Mouse (Mus musculus): ENCODE results near the gene Magi2.
"Not testable (repeated sequence)": the region's sequence is repeated elsewhere in the genome, so short reads cannot be mapped to it uniquely, and the experiment has no call there.

Magi2 gene

DNA sequence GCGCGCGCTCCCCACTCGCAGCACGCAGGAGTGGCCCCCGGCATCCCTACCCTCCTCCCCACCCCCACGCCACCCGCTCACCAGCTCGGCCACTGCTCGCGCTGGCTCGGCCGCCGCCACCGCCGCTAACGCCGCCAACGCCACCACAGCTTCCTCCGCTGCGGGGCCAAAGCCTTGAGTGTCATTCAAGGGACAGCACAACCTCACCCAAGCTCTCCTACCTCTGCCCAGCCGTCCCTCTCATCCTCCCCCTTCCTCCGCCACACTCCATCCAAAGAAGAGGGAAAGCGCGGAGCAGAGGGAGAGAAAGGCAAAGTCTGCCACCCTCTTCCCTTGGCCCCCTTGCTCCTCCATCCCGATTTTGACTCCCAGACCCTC lies at the start of gene Magi2:
Gene Magi2, plus strand, starts transcription at position 171 of the 378 bp plus-strand sequence.
- DNase-seq (ENCODE audit: low spot score): no peak

DNA sequence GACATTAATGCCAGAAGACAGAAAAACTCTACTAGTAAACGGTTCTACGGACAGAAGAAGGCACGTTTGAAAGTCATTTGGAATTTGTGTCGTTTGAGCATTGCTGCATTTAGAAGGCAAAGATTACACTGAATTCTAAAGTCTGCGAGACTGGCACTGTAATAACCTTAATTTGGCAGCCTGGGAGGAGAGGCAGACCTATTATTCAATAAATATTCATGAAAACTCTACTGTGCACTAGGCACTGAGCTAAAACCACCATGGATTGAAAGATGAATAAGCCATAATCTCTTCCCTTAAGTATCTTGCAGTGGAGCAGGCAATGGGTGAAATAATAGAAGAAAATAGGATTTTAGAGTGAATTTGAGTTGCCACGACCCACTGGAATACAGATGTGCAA lies 48.2 kb upstream of the Magi2 start:
- no peak for DNase-seq (ENCODE audit: low spot score)

DNA sequence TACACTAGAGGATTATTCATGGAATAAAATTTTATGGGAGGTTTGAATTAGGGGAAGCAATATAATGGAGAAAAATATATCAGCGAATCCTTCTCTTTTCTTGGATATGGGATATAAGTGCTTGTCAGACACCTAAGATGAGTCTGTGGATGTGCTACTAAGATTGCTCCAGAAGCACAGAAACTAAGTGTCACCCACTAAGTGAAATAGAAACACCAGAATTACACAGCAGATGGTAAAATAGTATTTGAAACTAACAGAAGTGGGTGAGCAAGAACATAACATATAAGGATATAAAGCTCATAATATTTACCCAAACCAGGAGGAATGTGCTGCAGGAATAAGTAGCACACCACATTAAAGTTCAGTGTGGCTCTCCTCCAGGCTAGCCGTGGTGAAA lies 40.7 kb upstream of the Magi2 start:
- no peak for DNase-seq (ENCODE audit: low spot score)

DNA sequence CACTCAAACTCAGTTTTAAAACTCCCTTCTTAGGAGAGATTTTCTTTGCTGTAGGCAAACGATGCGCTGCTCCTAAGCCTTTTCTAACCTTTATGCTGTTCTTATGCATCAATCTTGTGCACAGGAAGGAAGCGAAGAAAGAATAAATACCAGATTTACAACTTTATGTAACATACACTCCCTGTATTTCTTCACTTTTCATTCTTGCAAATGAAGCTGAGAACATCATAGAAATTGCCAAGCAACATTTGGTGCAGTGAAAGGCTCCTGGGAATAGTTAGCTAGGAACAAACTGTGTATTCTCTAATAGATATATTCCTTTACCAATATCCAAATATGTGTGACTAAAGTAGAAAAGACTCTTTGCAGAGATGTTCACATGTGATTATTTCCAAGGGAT lies 15.2 kb upstream of the Magi2 start:
- DNase-seq (ENCODE audit: low spot score): no peak

DNA sequence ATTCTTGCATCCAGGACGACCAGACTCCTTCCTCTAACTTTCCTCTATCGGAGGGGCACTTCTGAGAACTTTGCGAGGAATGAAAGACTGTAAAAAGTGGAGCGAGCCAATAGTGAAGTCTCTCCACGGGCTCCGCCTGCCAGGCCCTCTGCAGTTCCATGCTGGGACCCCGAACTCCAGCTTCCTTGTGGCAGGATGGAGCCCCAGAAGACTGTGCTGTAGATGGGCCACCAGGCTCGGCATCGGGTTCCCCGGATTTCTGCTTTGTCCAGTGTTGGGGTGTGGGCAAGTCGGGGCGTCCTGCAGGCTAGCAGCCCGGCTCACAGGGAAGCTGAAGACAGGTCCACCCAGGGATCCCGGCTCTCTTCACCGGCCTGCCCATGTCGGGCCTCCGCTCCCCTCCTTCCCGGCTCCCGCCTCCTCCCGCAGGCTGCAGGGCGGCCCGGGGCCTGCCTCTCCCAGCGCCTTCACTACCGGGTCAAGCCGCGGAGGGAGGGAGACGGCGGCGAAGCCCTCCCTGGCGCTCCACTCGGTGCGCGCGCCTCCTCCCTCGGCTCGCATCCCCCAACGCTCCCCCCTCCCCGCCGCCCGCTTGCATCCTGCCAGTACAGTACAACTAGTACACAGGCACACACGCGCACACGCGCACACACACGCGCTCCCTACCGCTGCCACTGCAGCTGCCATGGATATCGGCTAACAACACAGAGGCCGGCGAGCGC lies 531 bp upstream of the Magi2 start:
- peak; percentile 58 for DNase-seq (ENCODE audit: low spot score)

GRCm38 (mm10) chr5:19227281-19227680 lies 445 bp downstream of the Magi2 start:
- DNase-seq (ENCODE audit: low spot score): no peak

GRCm38 (mm10) chr5:19227791-19228331 lies 1.0 kb downstream of the Magi2 start:
- peak; percentile 4 for DNase-seq (ENCODE audit: low spot score)

GRCm38 (mm10) chr5:19241797-19242196 lies 15.0 kb downstream of the Magi2 start:
- DNase-seq (ENCODE audit: low spot score): no peak

GRCm38 (mm10) chr5:19246426-19246825 lies 19.6 kb downstream of the Magi2 start:
- no peak for DNase-seq (ENCODE audit: low spot score)

GRCm38 (mm10) chr5:19247266-19247665 lies 20.4 kb downstream of the Magi2 start:
- DNase-seq (ENCODE audit: low spot score): no peak

GRCm38 (mm10) chr5:19262816-19263215 lies 36.0 kb downstream of the Magi2 start:
- DNase-seq (ENCODE audit: low spot score): no peak

GRCm38 (mm10) chr5:19264627-19265026 lies 37.8 kb downstream of the Magi2 start:
- no peak for DNase-seq (ENCODE audit: low spot score)

DNA sequence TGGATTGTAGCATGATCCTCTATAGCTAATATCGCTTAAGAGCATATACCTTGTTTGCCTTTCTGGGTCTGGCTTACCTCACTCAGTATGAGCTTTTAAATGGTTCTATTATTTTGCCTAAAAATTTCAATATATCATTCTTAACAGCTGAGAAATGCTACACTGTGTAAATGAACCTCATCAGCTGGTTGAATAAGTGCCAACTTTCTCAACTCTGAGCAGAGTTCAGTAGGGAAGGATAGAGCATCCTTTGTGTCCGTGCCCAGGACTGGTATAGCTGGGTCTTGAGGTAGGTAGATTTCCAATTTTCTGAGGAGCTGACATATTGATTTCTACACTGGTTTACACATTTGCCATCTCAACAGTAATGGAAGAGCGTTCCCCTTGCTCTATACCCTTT lies 65.7 kb downstream of the Magi2 start:
- no peak for DNase-seq (ENCODE audit: low spot score)

DNA sequence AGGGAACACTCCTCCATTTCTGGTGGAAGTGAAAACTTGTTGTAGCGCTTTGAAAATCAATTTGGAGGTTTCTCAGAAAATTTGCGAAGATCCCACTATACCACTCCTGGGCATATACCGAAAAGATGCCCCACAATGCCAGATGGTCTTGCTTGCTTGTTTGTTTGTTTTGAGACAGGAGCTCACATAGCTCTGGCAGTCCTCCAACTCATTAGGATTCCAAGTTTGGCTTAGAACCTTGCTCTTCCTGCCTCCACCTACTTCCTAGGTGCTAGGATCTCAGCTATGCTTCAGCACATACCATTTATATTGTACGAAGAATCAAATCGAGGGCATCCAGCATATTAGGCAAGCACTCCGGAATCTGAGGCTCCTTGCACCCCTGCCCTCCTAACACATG lies 79.8 kb downstream of the Magi2 start:
- no peak for DNase-seq (ENCODE audit: low spot score)

- DNase-seq (ENCODE audit: low spot score): no peak
These were observed 83.0 kb downstream of the Magi2 start for GRCm38 (mm10) chr5:19309870-19310269.

GRCm38 (mm10) chr5:19322532-19322931 lies 95.7 kb downstream of the Magi2 start:
- no peak for DNase-seq (ENCODE audit: low spot score)

GRCm38 (mm10) chr5:19337561-19337960 lies 110.7 kb downstream of the Magi2 start:
- no peak for DNase-seq (ENCODE audit: low spot score)

GRCm38 (mm10) chr5:19368175-19368574 lies 141.3 kb downstream of the Magi2 start:
- no peak for DNase-seq (ENCODE audit: low spot score)

DNA sequence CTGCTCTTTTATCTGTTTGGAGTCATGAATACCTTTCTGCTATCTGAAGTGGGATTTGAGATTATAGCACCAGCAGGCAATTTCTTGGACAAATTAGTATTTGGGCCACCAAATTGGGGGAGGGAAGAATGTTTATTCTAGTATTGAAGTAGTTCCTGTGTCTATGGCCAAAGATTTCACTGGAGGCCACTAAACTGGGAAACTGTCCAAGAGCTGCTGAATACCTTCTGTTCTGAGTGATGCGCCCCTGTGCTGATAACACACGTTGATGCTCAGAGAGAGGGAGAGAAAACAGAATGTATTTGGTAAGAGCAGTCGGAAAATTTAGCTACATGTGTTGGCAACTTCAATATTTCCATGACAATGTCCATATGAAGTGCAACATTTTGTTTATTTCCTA lies 169.0 kb downstream of the Magi2 start:
- DNase-seq (ENCODE audit: low spot score): no peak

DNA sequence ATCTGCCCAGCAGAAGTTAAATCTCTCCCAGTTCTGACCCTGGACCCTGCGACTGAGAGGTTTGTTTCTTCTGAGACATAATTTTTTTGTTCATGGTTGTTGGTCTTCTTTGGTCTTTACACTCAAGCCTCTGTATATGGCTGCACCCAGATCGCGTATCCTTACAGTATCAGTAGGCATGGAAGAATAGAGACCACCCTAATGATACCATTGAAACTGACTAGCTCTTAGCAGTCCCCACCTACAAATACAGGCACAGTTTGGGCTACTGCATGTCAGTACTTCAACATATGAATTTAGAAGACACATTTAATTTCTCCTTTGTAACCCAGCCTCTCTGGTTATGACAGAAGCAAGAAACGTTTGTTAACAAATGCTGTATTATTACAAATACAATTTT lies 173.5 kb downstream of the Magi2 start:
- no peak for DNase-seq (ENCODE audit: low spot score)

GRCm38 (mm10) chr5:19400738-19401408 lies 174.0 kb downstream of the Magi2 start:
- DNase-seq (ENCODE audit: low spot score): no peak

DNA sequence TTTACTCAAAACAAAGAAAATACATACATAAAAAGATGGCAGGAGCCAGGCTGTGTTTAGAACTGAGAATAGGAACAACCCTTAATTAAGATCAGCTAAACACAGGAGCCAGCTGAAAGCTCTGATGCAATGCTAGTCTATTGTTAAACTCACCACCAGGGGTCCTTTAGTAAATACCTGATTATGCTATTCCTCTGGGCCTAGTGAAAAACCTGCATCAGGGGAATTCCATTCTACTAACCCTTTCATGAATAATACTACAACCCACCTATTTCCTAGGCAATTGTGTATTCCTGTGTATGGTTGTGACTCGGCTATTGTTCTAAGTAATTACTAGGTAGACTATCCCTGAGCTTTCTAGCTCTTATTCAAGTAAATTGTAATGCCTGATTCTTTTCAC lies 177.4 kb downstream of the Magi2 start:
- not testable (repeated sequence) for DNase-seq (ENCODE audit: low spot score)

DNA sequence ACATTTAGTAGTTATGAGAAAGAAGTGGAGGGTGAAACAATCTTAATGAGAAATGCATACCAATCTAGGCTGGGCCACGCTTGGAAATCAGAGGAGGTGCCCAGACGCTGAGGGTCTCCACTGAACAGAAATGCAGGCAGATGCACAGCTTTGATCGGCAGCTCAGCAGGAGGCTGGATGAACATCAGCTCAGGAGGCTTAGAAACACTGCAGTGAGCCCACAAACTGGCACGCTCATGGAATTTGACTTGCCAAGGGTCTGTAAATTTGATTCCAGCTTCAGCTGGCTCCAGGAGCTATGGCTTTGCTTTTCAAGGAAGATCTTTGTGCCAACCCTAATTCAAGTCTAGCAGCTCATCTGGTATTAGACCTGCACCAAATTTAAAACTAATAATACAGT lies 187.7 kb downstream of the Magi2 start:
- DNase-seq (ENCODE audit: low spot score): no peak

- DNase-seq (ENCODE audit: low spot score): no peak
These were observed 202.5 kb downstream of the Magi2 start for GRCm38 (mm10) chr5:19429290-19429689.
